12 mouse cellular contexts compared by ENCODE assay signal in genomic region chr15:89474596-89475292, GRCm38 (mm10). TPM values are rescaled to one million over a fixed set of nuclear protein-coding genes. Genes with fewer than 3 reads are reported as not detected.
DNase-seq lines count a peak whose midpoint lies in the region; ATAC-seq and TF ChIP-seq lines count a peak whose summit lies in the region.
"Had no signal": no experiment of that assay in that cellular context is flagged by ENCODE, and none has a peak within 500 bp of the region (broad histone marks: within the 10 kb centered on the region; RNA-seq: fewer than 3 reads in every experiment).

No protein-coding gene starts in this region.

- TF ChIP-seq CTCF in lung, embryonic 14.5 days (IDR thresholded peaks at IDR 0.05; ENCODE audit: low read depth): no peak

- no peak overlapping the region for H3K4me3 ChIP-seq in lung, embryonic 14.5 days (ENCODE audit: low read depth, low read length)
- H3K4me3 ChIP-seq in hindbrain, embryonic 12.5 days: no peak overlapping the region
- peak overlapping the region; percentile 57; the same call in 1 of the 2 replicates for H3K4me3 ChIP-seq in midbrain, embryonic 14.5 days (replicated peaks; ENCODE audit: low read depth, low read length)

- ATAC-seq in lung, embryonic 14.5 days (ENCODE audit: insufficient read depth): no peak
- ATAC-seq in hindbrain, embryonic 12.5 days (ENCODE audit: low FRiP score): no peak
- no peak for ATAC-seq in midbrain, embryonic 14.5 days (ENCODE audit: low FRiP score, low TSS enrichment)

- intact Hi-C loops in gastrocnemius, postnatal 36 days (cut with DNase I): no loop called here

- WGBS in lung, embryonic 14.5 days: 91% methylated on average over 19 of the region's 19 CpGs
- 92% methylated on average over 19 of the region's 19 CpGs for WGBS in hindbrain, embryonic 12.5 days
- WGBS in midbrain, embryonic 14.5 days: 89% methylated on average over 19 of the region's 19 CpGs

- H3K9me3 ChIP-seq in lung, embryonic 14.5 days (ENCODE audit: low read depth, low read length): no peaks in the 10 kb centered on the region
- no peaks in the 10 kb centered on the region for H3K9me3 ChIP-seq in hindbrain, embryonic 12.5 days (replicated peaks)
- no peaks in the 10 kb centered on the region for H3K9me3 ChIP-seq in midbrain, embryonic 14.5 days (ENCODE audit: control insufficient read depth, low read length)

- H3K9ac ChIP-seq in lung, embryonic 14.5 days: no peak overlapping the region
- H3K9ac ChIP-seq in hindbrain, embryonic 12.5 days: no peak overlapping the region
- no peak overlapping the region for H3K9ac ChIP-seq in midbrain, embryonic 14.5 days (replicated peaks; ENCODE audit: low read length)

- no peaks in the 10 kb centered on the region for H3K27me3 ChIP-seq in lung, embryonic 14.5 days (ENCODE audit: insufficient read depth, low read length)
- H3K27me3 ChIP-seq in hindbrain, embryonic 12.5 days: no peaks in the 10 kb centered on the region
- no peaks in the 10 kb centered on the region for H3K27me3 ChIP-seq in midbrain, embryonic 14.5 days (ENCODE audit: control insufficient read depth, insufficient read depth, low read length)

- H3K4me2 ChIP-seq in lung, embryonic 14.5 days: peak overlapping the region; percentile 84; the same call in 1 of the 2 replicates
- peak overlapping the region; percentile 77; the same call in 1 of the 2 replicates for H3K4me2 ChIP-seq in hindbrain, embryonic 12.5 days (replicated peaks)
- peak overlapping the region; percentile 87 for H3K4me2 ChIP-seq in midbrain, embryonic 14.5 days (ENCODE audit: low read length)

- peak; percentile 65 for DNase-seq in cerebellum, adult 9-10 months
- no peak for DNase-seq in cerebellum, postnatal 36 days
- DNase-seq in lung, embryonic 14.5 days: no peak
- no peak for DNase-seq in lung, postnatal 4 days
- DNase-seq in midbrain, embryonic 14.5 days: no peak
- DNase-seq in urinary bladder, postnatal 4 days (ENCODE audit: low spot score in 2 of 2): no peak
- no peak for DNase-seq in gastrocnemius, postnatal 36 days
- DNase-seq: right cerebral cortex, postnatal 25 days had no signal

- H3K4me1 ChIP-seq in lung, embryonic 14.5 days (ENCODE audit: insufficient read depth): no peaks in the 10 kb centered on the region
- H3K4me1 ChIP-seq in hindbrain, embryonic 12.5 days: peaks cover 9% of the 10 kb centered on the region
- H3K4me1 ChIP-seq in midbrain, embryonic 14.5 days (ENCODE audit: control insufficient read depth, insufficient read depth, low read length): peaks cover 11% of the 10 kb centered on the region

- H3K27ac ChIP-seq in lung, embryonic 14.5 days (ENCODE audit: low read depth): no peak overlapping the region
- no peak overlapping the region for H3K27ac ChIP-seq in hindbrain, embryonic 12.5 days
- no peak overlapping the region for H3K27ac ChIP-seq in midbrain, embryonic 14.5 days (replicated peaks; ENCODE audit: low read depth, low read length)

- no peaks in the 10 kb centered on the region for H3K36me3 ChIP-seq in lung, embryonic 14.5 days (ENCODE audit: insufficient read depth)
- no peaks in the 10 kb centered on the region for H3K36me3 ChIP-seq in hindbrain, embryonic 12.5 days
- H3K36me3 ChIP-seq in midbrain, embryonic 14.5 days (ENCODE audit: control insufficient read depth, insufficient read depth, low read length): no peaks in the 10 kb centered on the region

RNA-seq across cellular contexts. Expression of gene Arsa, which starts 2.5 kb away (rescaled TPM):
- 12.7 and 14.2 TPM in 2 replicates for polyA plus RNA-seq in lung, embryonic 14.5 days (2014; fragmentation: Nextera tagmentation; extraction: Ambion mirVana)
- 19.5 and 19.8 TPM in 2 replicates for polyA plus RNA-seq in hindbrain, embryonic 12.5 days (2016; fragmentation: Nextera tagmentation; extraction: Ambion mirVana)
- 16.0 and 21.7 TPM in 2 replicates for polyA plus RNA-seq in midbrain, embryonic 14.5 days (2014; fragmentation: Nextera tagmentation; extraction: Ambion mirVana)
- 1 to 10 TPM; 3.0 to 3.8 TPM for total RNA-seq in gastrocnemius, postnatal 36 days (2021)

RNA-seq across cellular contexts. Expression of gene Mapk8ip2, which starts 21.0 kb away (rescaled TPM):
- polyA plus RNA-seq in lung, embryonic 14.5 days (2014; fragmentation: Nextera tagmentation; extraction: Ambion mirVana): 0.57 and 0.60 TPM in 2 replicates
- 53.3 and 56.7 TPM in 2 replicates for polyA plus RNA-seq in hindbrain, embryonic 12.5 days (2016; fragmentation: Nextera tagmentation; extraction: Ambion mirVana)
- polyA plus RNA-seq in midbrain, embryonic 14.5 days (2014; fragmentation: Nextera tagmentation; extraction: Ambion mirVana): 57.6 and 61.6 TPM in 2 replicates
- total RNA-seq in gastrocnemius, postnatal 36 days (2021): under 1 TPM; 0.28 to 0.30 TPM
- total RNA-seq: common myeloid progenitor, adult 5-6 weeks; granulocyte monocyte progenitor cell, adult 5-6 weeks had no signal

RNA-seq across cellular contexts. Expression of gene Shank3, which starts 24.7 kb away (rescaled TPM):
- 3.2 and 3.9 TPM in 2 replicates for polyA plus RNA-seq in lung, embryonic 14.5 days (2014; fragmentation: Nextera tagmentation; extraction: Ambion mirVana)
- polyA plus RNA-seq in hindbrain, embryonic 12.5 days (2016; fragmentation: Nextera tagmentation; extraction: Ambion mirVana): 7.5 and 8.1 TPM in 2 replicates
- polyA plus RNA-seq in midbrain, embryonic 14.5 days (2014; fragmentation: Nextera tagmentation; extraction: Ambion mirVana): 9.9 and 11.5 TPM in 2 replicates
- 10 to 100 TPM; 14.4 to 15.5 TPM for total RNA-seq in gastrocnemius, postnatal 36 days (2021)

RNA-seq across cellular contexts. Expression of gene Chkb, which starts 45.0 kb away (rescaled TPM):
- 45.9 and 48.3 TPM in 2 replicates for polyA plus RNA-seq in lung, embryonic 14.5 days (2014; fragmentation: Nextera tagmentation; extraction: Ambion mirVana)
- 67.4 and 72.0 TPM in 2 replicates for polyA plus RNA-seq in hindbrain, embryonic 12.5 days (2016; fragmentation: Nextera tagmentation; extraction: Ambion mirVana)
- polyA plus RNA-seq in midbrain, embryonic 14.5 days (2014; fragmentation: Nextera tagmentation; extraction: Ambion mirVana): 76.3 and 84.0 TPM in 2 replicates
- total RNA-seq in gastrocnemius, postnatal 36 days (2021): 10 to 100 TPM; 20.8 to 30.0 TPM

RNA-seq across cellular contexts. Expression of gene Gm44502, which starts 45.2 kb away (rescaled TPM):
- polyA plus RNA-seq in lung, embryonic 14.5 days (2014; fragmentation: Nextera tagmentation; extraction: Ambion mirVana): 0.15 TPM in 1 of 2 replicates, not detected in the other
- polyA plus RNA-seq in hindbrain, embryonic 12.5 days (2016; fragmentation: Nextera tagmentation; extraction: Ambion mirVana): not detected in 2 replicates
- polyA plus RNA-seq in midbrain, embryonic 14.5 days (2014; fragmentation: Nextera tagmentation; extraction: Ambion mirVana): not detected in 2 replicates
- 1 to 10 TPM in 1 of 2 experiments, not detected in 1; 1.5 TPM for total RNA-seq in gastrocnemius, postnatal 36 days (2021)
- total RNA-seq: layer of hippocampus, postnatal 10 days had no signal

Comparison
In these comparisons a context has a peak if more than half of its experiments do, and no peak if none do; other contexts are left out.
1. RNA of gene Mapk8ip2, which starts 21.0 kb away (polyA plus RNA-seq): 57.6 to 61.6 TPM in midbrain, embryonic 14.5 days and 53.3 to 56.7 TPM in hindbrain, embryonic 12.5 days; 0.57 to 0.60 TPM in lung, embryonic 14.5 days; every median in the first group is over 10 times any median in the second.
2. Peak in every context shown above with its lines, with median percentiles within 50 percentile points of each other: H3K4me2 ChIP-seq.